Mouse (Mus musculus) macrophage (primary cell): ENCODE results near the gene Ppil4. TPM values are rescaled to one million over a fixed set of nuclear protein-coding genes. Genes with fewer than 3 reads are reported as not detected.

Experiments
- H3K27ac ChIP-seq: fragments of 350-480 bp; formaldehyde crosslinking; 2 replicates; pipeline ENCODE4 v1.9.0; 2021
- H3K36me3 ChIP-seq: fragments of 350-480 bp; formaldehyde crosslinking; 2 replicates; pipeline ENCODE4 v1.9.0; 2021; ENCODE audit errors: inconsistent target
- H3K4me3 ChIP-seq: fragments of 350-480 bp; formaldehyde crosslinking; 2 replicates; pipeline ENCODE4 v1.9.0; 2021; ENCODE audit errors: inconsistent target
- H3K79me2 ChIP-seq: fragments of 350-480 bp; formaldehyde crosslinking; 2 replicates; pipeline ENCODE4 v1.9.0; 2021; ENCODE audit errors: inconsistent target
- WGBS: methylation state at CpG from one replicate; pipeline ENCODE4 v1.1.7; 2026; ENCODE audit warnings: inconsistent platforms; ENCODE audit not compliant: missing documents; 5-methylcytosine and 5-hydroxymethylcytosine counted together
- polyA plus RNA-seq: library from polyadenylated mRNA; stranded (reverse); fragments of 250-400 nt; gene quantifications from 3 replicates; pipeline ENCODE4 v1.2.4, GENCODE M21; 2018; ENCODE audit warnings: inconsistent platforms

The Ppil4 gene
- polyA plus RNA-seq, 1 experiment from 2014 or later = 34.0 TPM

GRCm38 (mm10) chr10:7802519-7803140, 9.9 kb downstream of the Ppil4 start:
- no peak overlapping the region for H3K27ac ChIP-seq
- peaks cover 81% of the 10 kb centered on the region for H3K36me3 ChIP-seq
- H3K4me3 ChIP-seq = no peak overlapping the region
- no peaks in the 10 kb centered on the region for H3K79me2 ChIP-seq
- WGBS = 56% methylated on average over 2 of the region's 2 CpGs

GRCm38 (mm10) chr10:7809937-7810336, 17.2 kb downstream of the Ppil4 start:
- no peak overlapping the region for H3K4me3 ChIP-seq
- no peak overlapping the region for H3K27ac ChIP-seq
- WGBS = 42% methylated on average over 2 of the region's 2 CpGs
- H3K79me2 ChIP-seq = no peaks in the 10 kb centered on the region
- H3K36me3 ChIP-seq = peaks cover 37% of the 10 kb centered on the region

DNA sequence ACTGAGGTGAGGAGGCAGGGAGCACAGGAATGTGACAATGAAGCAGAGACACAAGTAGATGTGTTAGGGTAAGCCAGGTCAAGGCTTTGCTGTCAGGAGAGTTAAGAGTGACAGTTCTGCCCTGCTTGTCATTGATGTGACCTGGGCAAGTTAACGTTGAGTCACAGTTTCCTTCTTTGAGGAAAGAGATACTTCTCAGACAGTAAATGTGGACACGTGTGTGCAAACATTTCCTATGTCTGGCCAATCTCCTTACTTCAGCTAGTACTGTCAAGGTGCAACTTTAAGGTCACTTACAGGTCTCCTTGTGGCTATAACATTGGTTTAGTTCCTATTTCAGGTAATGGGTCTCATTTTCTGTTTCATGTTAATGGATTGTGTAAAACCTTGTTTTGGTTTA, 23.8 kb downstream of the Ppil4 start:
- no peak overlapping the region for H3K4me3 ChIP-seq
- H3K27ac ChIP-seq = no peak overlapping the region
- H3K36me3 ChIP-seq = peaks cover 23% of the 10 kb centered on the region
- 54% methylated on average over 2 of the region's 2 CpGs for WGBS
- no peaks in the 10 kb centered on the region for H3K79me2 ChIP-seq

GRCm38 (mm10) chr10:7818676-7819075, 26.0 kb downstream of the Ppil4 start:
- 96% methylated on average over 3 of the region's 4 CpGs for WGBS
- H3K79me2 ChIP-seq = no peaks in the 10 kb centered on the region
- no peak overlapping the region for H3K27ac ChIP-seq
- peaks cover 34% of the 10 kb centered on the region for H3K36me3 ChIP-seq
- H3K4me3 ChIP-seq = no peak overlapping the region

DNA sequence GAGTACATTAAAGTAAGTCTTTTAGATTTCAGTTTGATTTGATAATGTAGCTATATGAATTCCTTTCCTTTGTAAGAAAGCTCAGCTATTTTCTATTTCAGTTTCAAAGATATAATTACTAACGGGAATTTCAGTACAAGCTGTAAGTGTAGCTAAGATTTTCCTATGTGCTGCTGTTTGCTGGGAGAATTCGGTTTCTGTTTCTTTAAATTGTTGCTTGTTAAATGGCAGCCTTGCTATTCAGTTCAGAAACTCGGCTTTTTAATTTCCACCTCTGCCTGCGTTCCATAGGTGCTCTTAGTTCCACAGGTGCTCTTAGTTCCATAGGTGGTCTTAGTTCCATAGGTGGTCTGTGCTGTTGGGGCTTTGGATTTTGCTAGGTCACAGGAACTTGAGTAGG, 26.5 kb downstream of the Ppil4 start:
- Histone ChIP-seq H3K27ac (no peak overlapping the region), H3K79me2 (no peaks in the 10 kb centered on the region), H3K4me3 (no peak overlapping the region), H3K36me3 (peaks cover 34% of the 10 kb centered on the region)
- WGBS = 95% methylated on average over 4 of the region's 4 CpGs

DNA sequence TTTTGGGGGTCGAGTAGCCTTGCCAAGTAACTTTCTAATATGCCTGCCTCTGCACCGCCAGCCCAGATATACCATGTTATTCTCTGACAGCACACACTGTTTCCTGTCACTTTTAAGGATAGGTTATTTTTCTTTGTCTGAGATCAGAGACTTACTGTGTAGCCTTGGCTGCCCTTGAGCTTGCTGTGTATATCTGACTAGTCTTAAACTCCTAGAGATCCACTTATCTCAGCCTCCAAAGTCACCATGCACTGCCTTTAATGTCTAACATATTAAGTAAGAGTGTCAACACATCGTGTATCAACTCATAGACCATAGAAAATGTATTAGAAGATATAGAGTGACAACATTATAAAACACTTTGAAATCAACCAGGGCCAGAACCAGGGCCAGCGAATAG, 26.9 kb downstream of the Ppil4 start:
- Histone ChIP-seq H3K36me3 (peaks cover 34% of the 10 kb centered on the region), H3K27ac (no peak overlapping the region), H3K79me2 (no peaks in the 10 kb centered on the region), H3K4me3 (no peak overlapping the region)
- 97% methylated on average over 4 of the region's 4 CpGs for WGBS

DNA sequence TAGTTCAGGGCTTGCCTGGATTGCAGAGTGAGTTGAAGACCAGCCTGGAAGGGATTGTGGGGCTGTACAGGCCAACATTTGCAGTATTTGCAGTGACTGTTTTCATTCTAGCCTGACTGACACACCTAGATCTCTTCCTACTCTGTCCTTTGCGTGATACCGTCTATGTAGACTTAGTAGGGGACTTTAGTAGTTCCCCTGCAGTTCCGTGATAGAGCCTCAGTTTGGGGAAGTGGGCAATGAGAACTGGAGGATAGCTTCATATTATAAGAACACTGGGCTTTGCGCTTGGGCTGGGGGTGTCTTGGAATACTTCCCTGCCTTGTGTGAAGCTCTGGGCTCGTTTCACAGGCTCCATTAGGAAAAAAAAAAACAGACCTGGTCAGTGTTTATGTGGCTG, 27.5 kb downstream of the Ppil4 start:
- no peak overlapping the region for H3K27ac ChIP-seq
- WGBS = 87% methylated on average over 5 of the region's 5 CpGs
- no peaks in the 10 kb centered on the region for H3K79me2 ChIP-seq
- no peak overlapping the region for H3K4me3 ChIP-seq
- peaks cover 32% of the 10 kb centered on the region for H3K36me3 ChIP-seq

- Histone ChIP-seq H3K79me2 (no peaks in the 10 kb centered on the region), H3K36me3 (peaks cover 29% of the 10 kb centered on the region), H3K4me3 (no peak overlapping the region), H3K27ac (no peak overlapping the region)
- 96% methylated on average over 12 of the region's 12 CpGs for WGBS
Observed at GRCm38 (mm10) chr10:7821981-7822380, 29.3 kb downstream of the Ppil4 start.

GRCm38 (mm10) chr10:7824663-7825280, 32.1 kb downstream of the Ppil4 start:
- 91% methylated on average over 9 of the region's 9 CpGs for WGBS
- Histone ChIP-seq H3K27ac (no peak overlapping the region), H3K36me3 (peaks cover 19% of the 10 kb centered on the region), H3K4me3 (no peak overlapping the region), H3K79me2 (no peaks in the 10 kb centered on the region)

DNA sequence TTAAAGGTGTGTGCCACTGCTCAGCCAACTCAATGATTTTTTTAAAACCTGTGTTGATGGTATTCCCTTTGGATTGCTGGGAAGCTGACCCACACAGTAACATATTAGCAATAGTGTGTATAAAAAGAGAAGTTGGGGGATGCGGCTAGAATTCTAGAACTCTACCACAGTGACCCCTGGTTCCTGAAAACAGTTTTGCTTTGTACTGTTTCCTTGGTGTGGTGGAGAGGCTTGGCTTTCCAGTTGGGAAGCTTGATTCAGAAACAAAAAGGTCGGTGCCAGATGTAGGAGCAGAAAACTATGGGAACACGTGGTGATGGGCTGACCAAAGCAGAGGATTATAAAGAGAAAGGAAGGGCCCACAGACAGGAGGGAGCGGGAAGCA, 32.6 kb downstream of the Ppil4 start:
- peaks cover 19% of the 10 kb centered on the region for H3K36me3 ChIP-seq
- 90% methylated on average over 3 of the region's 4 CpGs for WGBS
- H3K27ac ChIP-seq = no peak overlapping the region
- no peak overlapping the region for H3K4me3 ChIP-seq
- no peaks in the 10 kb centered on the region for H3K79me2 ChIP-seq

GRCm38 (mm10) chr10:7826106-7826505, 33.4 kb downstream of the Ppil4 start:
- H3K27ac ChIP-seq = no peak overlapping the region
- 94% methylated on average over 9 of the region's 9 CpGs for WGBS
- H3K4me3 ChIP-seq = no peak overlapping the region
- H3K79me2 ChIP-seq = no peaks in the 10 kb centered on the region
- H3K36me3 ChIP-seq = peaks cover 16% of the 10 kb centered on the region

DNA sequence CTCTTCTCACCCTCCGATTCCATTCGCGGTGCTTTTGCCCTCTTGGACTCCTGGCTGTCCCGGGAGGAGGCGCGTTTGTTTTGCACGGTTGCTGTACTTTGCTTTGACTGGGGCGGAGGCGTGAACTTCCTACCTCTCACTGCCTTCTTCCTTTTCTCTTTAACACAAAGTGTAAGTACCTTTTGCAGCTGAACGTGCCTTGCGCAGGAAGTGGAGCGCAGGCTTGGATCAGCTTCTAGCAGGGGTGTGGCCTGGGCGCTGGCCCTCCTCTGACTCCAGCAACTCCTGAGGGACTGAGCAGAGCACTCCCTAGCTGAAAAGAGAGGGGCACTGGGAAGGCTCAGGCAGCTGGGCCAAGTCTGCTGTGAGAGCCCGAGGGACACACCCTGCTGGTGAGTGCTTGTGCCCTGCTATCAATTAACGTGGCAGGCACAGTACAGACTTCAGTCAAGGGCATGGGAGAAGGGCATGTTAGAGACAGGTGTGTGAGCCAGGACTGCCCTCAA, 39.5 kb downstream of the Ppil4 start, which contains the start of gene Zc3h12d:
Gene Zc3h12d (plus strand): TSS at position 300 of the 506 bp plus-strand sequence.
- H3K27ac ChIP-seq = peak within 1 kb of the TSS; percentile 94
- H3K79me2 ChIP-seq = peaks cover 54% of the 10 kb centered on the region
- no peaks in the 10 kb centered on the region for H3K36me3 ChIP-seq
- WGBS = 4% methylated on average over 11 of the region's 15 CpGs
- H3K4me3 ChIP-seq = peak within 1 kb of the TSS; percentile 53

- Histone ChIP-seq H3K27ac (peak overlapping the region; percentile 94), H3K36me3 (peaks cover 9% of the 10 kb centered on the region), H3K4me3 (peak overlapping the region; percentile 53), H3K79me2 (peaks cover 68% of the 10 kb centered on the region)
- WGBS = 60% methylated on average over 7 of the region's 9 CpGs
Observed at GRCm38 (mm10) chr10:7833377-7834165, 40.9 kb downstream of the Ppil4 start.

DNA sequence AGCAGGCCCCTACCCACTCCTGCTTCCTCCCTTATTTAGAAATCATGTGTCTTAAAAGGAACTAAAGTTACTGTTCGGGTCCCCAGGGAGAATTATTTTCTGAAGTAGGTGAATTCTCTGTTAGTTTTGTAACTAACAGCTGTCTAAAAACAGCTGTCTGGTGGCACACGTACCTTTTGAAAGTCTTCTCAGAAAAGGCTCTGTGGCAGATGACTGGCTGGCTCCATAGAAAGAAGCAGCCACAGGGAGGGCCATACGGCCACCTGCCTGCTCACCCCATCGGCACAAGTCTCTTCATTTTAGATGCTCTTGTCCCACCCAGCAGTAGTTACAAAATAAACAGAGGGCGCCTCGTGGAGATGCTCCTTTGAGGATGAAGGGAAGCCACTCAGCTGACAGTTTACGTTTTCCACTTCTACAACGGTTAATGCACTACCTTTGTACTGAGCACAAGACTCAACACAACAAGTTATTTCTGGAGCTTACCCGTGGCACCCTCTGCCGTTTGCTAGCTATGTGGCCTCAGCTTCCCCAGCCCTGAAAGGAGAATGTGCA, 42.1 kb downstream of the Ppil4 start:
- Histone ChIP-seq H3K36me3 (peaks cover 14% of the 10 kb centered on the region), H3K79me2 (peaks cover 79% of the 10 kb centered on the region), H3K4me3 (peak overlapping the region; percentile 53; the same call in 1 of the 2 replicates), H3K27ac (peak overlapping the region; percentile 94)
- WGBS = 58% methylated on average over 10 of the region's 10 CpGs
